Mouse (Mus musculus) embryonic facial prominence, embryonic 13.5 days (tissue): ENCODE results near the gene Klhl6. TPM values are rescaled to one million over a fixed set of nuclear protein-coding genes. Genes with fewer than 3 reads are reported as not detected.

Experiments
- ATAC-seq: fragments of 200-750 bp; cut with Nextera tagmentation; 2 replicates; pipeline ENCODE4 v1.8.0; 2017; ENCODE audit warnings: low read depth; ENCODE audit not compliant: insufficient number of reproducible peaks, insufficient read depth, low FRiP score, low TSS enrichment
- H3K27ac ChIP-seq: fragments of 300-500 bp; sonication (generic); 2 replicates; pipeline ENCODE4 v1.5.1; 2015; ENCODE audit warnings: moderate library complexity, mild to moderate bottlenecking, inconsistent platforms
- H3K27me3 ChIP-seq: fragments of 300-500 bp; sonication (generic); 2 replicates; pipeline ENCODE4 v1.6.1; 2015; ENCODE audit warnings: mild to moderate bottlenecking, inconsistent platforms
- H3K36me3 ChIP-seq: fragments of 300-500 bp; sonication (generic); 2 replicates; pipeline ENCODE4 v1.6.1; 2015; ENCODE audit warnings: mild to moderate bottlenecking, inconsistent platforms
- H3K4me1 ChIP-seq: fragments of 300-500 bp; sonication (generic); 2 replicates; pipeline ENCODE4 v1.6.1; 2015; ENCODE audit warnings: inconsistent platforms
- H3K4me2 ChIP-seq: fragments of 300-500 bp; sonication (generic); 2 replicates; pipeline ENCODE4 v1.6.1; 2015; ENCODE audit warnings: moderate library complexity, mild to moderate bottlenecking, inconsistent platforms
- H3K4me3 ChIP-seq: fragments of 300-500 bp; sonication (generic); 2 replicates; pipeline ENCODE4 v1.5.1; 2015; ENCODE audit warnings: mild to moderate bottlenecking, inconsistent platforms
- H3K9ac ChIP-seq: fragments of 300-500 bp; sonication (generic); 2 replicates; pipeline ENCODE4 v1.6.1; 2015; ENCODE audit warnings: mild to moderate bottlenecking, inconsistent platforms
- H3K9me3 ChIP-seq: fragments of 300-500 bp; sonication (generic); 2 replicates; pipeline ENCODE4 v1.6.1; 2016; ENCODE audit warnings: inconsistent platforms
- WGBS: fragments of 180-500 bp; shearing (Covaris S2); methylation state at CpG from one replicate; pipeline ENCODE4 v1.1.7; 2015; ENCODE audit warnings: mixed read lengths; 5-methylcytosine and 5-hydroxymethylcytosine counted together
- polyA plus RNA-seq: library from polyadenylated mRNA; unstranded; fragments of >200 nt; fragmentation: Nextera tagmentation; extraction: Ambion mirVana; gene quantifications from 2 replicates; pipeline ENCODE4 v1.2.1, GENCODE M21; 2015

Gene Klhl6
- polyA plus RNA-seq, 1 experiment from 2014 or later: 6.5 TPM

DNA sequence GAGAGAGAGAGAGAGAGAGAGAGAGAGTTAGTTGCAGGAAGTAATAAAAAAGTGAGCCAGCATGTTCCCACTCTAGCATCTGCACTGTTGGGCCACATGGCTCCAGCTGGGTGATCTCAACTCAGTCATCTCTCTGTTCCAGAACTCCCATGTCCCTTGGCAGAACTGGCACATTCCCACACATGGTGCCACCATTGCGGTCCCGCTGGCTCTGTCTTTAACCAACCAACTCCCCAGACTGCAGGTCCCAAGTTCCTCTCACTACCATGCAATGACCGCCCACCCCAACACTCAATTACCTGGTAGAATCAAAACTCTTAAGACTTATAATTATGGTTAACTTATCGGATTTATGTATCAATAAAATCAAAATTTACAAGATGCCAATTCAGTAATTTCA, 14.2 kb downstream of the Klhl6 start:
- ATAC-seq: no peak
- 90% methylated on average over 4 of the region's 4 CpGs for WGBS
- H3K9ac ChIP-seq: no peak overlapping the region
- no peaks in the 10 kb centered on the region for H3K4me1 ChIP-seq
- H3K4me3 ChIP-seq: no peak overlapping the region
- no peaks in the 10 kb centered on the region for H3K9me3 ChIP-seq
- H3K36me3 ChIP-seq: no peaks in the 10 kb centered on the region
- no peak overlapping the region for H3K4me2 ChIP-seq
- no peak overlapping the region for H3K27ac ChIP-seq
- H3K27me3 ChIP-seq: no peaks in the 10 kb centered on the region

DNA sequence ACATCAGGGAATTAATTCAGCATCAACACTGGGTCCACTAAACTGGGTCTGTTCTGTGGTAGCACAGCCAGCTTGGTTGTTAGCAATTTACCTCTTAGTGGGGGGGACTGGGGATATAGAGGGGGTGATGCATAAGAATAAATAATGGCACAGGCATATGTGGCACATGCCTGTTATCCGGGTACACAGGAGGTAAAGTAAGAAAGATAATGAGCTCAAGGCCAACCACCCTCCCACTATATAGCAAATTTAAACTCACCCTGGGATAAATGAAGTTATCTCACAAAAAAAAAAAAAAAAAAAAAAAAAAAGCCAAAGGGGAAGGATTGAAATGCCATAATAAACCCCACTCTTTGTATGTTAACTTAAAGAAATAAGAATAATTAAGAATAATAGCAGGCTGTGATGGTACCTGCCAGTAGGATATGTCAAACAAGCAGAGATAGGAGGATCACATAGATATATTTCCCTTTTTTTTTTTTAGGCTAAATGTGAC, 14.9 kb downstream of the Klhl6 start:
- Histone ChIP-seq H3K27ac (no peak overlapping the region), H3K4me3 (no peak overlapping the region), H3K36me3 (no peaks in the 10 kb centered on the region), H3K4me2 (no peak overlapping the region), H3K4me1 (no peaks in the 10 kb centered on the region), H3K9ac (no peak overlapping the region), H3K9me3 (no peaks in the 10 kb centered on the region), H3K27me3 (no peaks in the 10 kb centered on the region)
- WGBS: 85% methylated on average over 1 of the region's 1 CpGs
- ATAC-seq: no peak

DNA sequence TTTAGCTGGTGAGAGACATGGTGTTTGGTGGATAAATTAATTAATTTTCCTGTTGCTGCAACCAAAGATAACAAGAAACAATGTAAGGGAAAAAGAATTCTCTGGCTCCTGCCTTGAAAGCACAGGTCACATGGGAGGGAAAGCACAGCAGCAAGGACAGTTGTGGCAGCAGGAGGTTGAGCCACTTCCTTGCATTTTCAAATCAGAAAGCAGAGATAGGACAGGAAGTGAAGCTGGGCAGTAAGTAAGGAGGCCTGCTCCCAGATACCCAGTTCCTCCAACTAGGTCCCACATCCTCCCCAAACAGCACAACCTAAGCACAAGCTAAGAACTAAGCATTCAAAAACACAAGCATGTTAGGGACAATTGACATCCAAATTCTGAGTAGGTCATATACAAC, 15.9 kb downstream of the Klhl6 start:
- no peak overlapping the region for H3K27ac ChIP-seq
- no peak overlapping the region for H3K4me3 ChIP-seq
- no peak for ATAC-seq
- no peaks in the 10 kb centered on the region for H3K9me3 ChIP-seq
- no peak overlapping the region for H3K4me2 ChIP-seq
- H3K27me3 ChIP-seq: no peaks in the 10 kb centered on the region
- H3K4me1 ChIP-seq: no peaks in the 10 kb centered on the region
- H3K9ac ChIP-seq: no peak overlapping the region
- no peaks in the 10 kb centered on the region for H3K36me3 ChIP-seq

DNA sequence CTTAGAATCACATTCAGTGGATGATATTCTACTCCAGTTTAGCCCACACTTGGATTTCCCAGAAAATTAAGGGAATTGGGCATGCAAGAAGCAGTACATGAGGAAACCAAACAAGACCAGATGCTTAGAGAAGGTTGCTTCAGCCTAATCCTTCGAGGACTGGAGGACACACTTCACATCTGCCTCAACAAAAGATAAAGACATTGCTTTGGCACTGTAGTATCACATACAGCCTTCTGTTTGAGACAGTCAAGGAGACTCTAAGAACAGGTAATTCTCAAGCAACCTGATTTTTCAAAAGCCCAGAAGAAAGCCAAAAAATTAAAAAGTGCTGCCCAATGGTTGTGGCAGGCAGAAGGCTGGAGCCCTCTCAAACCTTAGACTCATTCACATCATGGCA, 16.4 kb downstream of the Klhl6 start:
- Histone ChIP-seq H3K4me2 (no peak overlapping the region), H3K4me1 (no peaks in the 10 kb centered on the region), H3K36me3 (no peaks in the 10 kb centered on the region), H3K27ac (no peak overlapping the region), H3K9me3 (no peaks in the 10 kb centered on the region), H3K4me3 (no peak overlapping the region), H3K9ac (no peak overlapping the region), H3K27me3 (no peaks in the 10 kb centered on the region)
- 76% methylated on average over 1 of the region's 1 CpGs for WGBS
- no peak for ATAC-seq

DNA sequence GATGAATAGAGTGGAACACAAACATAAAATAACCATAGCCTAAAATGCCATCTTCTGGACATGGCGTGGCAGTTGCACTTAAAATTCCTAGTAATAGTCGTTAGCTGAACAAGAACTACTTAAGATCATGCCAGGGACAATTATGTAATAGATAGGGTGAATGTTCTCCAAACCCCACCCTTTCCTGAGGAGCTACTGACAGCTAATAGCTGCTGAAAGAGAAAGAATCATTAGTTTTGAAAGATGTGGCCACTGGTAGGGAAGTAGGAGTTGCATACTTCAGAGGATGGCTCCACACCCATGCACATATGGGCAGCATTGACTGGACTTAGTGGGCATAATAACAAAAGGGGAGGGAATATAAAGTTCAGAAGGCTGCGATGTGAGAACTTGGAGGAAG, 19.9 kb downstream of the Klhl6 start:
- ATAC-seq: no peak
- H3K9ac ChIP-seq: no peak overlapping the region
- no peak overlapping the region for H3K4me3 ChIP-seq
- H3K36me3 ChIP-seq: no peaks in the 10 kb centered on the region
- no peaks in the 10 kb centered on the region for H3K4me1 ChIP-seq
- no peaks in the 10 kb centered on the region for H3K27me3 ChIP-seq
- WGBS: 83% methylated on average over 3 of the region's 3 CpGs
- H3K4me2 ChIP-seq: no peak overlapping the region
- no peaks in the 10 kb centered on the region for H3K9me3 ChIP-seq
- H3K27ac ChIP-seq: no peak overlapping the region

DNA sequence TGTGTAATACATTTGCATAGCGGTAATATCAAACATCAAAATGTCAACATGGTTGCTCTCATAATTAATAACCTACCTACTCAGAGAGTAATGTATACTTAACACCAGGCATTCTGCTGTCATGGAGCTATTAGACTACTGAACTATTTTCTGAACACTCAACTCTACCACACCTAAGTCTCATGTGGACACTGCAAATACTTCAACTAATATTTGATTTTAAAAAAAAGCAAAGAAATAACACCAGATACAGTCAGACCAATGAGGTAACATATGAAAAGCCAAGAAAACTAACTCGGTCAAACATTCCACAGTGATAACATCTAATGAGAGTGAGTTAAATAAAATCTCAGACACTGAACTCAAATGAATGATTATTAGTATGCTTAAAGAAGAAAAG, 21.8 kb downstream of the Klhl6 start:
- no peak for ATAC-seq

DNA sequence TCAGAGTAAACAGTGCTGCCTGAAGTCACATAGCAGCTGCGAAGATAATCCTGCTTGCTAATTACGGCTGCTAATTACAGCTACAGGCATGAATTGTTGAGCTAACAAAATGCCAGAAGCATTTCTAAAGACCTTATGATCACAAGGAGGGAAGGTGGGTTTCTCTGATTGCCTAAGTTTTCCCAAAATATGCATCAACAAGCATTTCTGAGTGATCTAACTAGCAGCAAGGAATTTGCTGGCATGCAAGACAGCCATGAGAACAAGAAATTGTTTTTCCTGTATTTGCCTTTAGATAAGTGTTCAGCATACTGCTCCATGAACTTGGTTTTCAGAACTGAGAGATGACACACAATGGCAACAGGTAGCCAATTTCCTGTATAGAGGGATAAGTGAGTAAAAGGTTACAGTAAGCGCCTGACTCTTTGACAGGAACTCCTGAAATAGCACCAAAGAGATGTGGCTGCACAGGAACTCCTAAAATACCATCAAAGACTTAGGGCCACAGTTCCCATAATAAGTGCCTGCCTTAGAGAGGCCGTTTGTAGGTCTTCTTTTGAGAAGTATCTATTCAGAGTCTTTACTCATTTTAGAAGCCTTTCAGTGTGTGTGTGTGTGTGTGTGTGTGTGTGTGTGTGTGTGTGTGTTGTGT, 22.3 kb downstream of the Klhl6 start:
- Histone ChIP-seq H3K4me2 (no peak overlapping the region), H3K9ac (no peak overlapping the region), H3K36me3 (no peaks in the 10 kb centered on the region), H3K9me3 (no peaks in the 10 kb centered on the region), H3K4me3 (no peak overlapping the region), H3K27ac (no peak overlapping the region), H3K4me1 (no peaks in the 10 kb centered on the region), H3K27me3 (no peaks in the 10 kb centered on the region)
- WGBS: 52% methylated on average over 4 of the region's 4 CpGs
- ATAC-seq: no peak

More for the DNA sequence above, 21.8 kb downstream of the Klhl6 start:
- no peak overlapping the region for H3K4me3 ChIP-seq
- no peaks in the 10 kb centered on the region for H3K9me3 ChIP-seq
- WGBS: 85% methylated on average over 2 of the region's 2 CpGs
- no peaks in the 10 kb centered on the region for H3K27me3 ChIP-seq
- H3K36me3 ChIP-seq: no peaks in the 10 kb centered on the region
- H3K27ac ChIP-seq: no peak overlapping the region
- no peak overlapping the region for H3K4me2 ChIP-seq
- H3K4me1 ChIP-seq: no peaks in the 10 kb centered on the region
- no peak overlapping the region for H3K9ac ChIP-seq

DNA sequence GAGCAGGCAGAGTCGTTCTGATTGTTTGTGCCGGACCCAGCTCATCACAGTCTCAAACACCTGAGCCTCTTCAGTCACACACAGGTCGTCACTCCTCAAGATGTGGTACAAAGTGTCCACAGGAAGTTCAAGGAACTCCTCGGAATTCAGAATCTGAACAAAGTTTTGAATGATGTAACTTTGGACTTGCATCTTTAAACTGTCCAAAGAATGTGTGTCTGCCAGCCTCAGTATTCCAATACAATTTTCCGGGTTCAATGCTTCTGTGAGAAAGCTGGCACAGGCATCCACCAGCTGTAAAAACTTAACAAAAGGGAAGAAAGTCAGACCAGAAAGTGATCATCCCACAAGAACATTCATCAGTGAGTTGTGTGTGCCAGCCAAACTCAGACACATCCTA, 25.8 kb downstream of the Klhl6 start:
- no peaks in the 10 kb centered on the region for H3K27me3 ChIP-seq
- no peak overlapping the region for H3K27ac ChIP-seq
- H3K9ac ChIP-seq: no peak overlapping the region
- no peaks in the 10 kb centered on the region for H3K36me3 ChIP-seq
- H3K9me3 ChIP-seq: no peaks in the 10 kb centered on the region
- WGBS: 84% methylated on average over 5 of the region's 5 CpGs
- no peak overlapping the region for H3K4me2 ChIP-seq
- no peaks in the 10 kb centered on the region for H3K4me1 ChIP-seq
- ATAC-seq: no peak
- no peak overlapping the region for H3K4me3 ChIP-seq

DNA sequence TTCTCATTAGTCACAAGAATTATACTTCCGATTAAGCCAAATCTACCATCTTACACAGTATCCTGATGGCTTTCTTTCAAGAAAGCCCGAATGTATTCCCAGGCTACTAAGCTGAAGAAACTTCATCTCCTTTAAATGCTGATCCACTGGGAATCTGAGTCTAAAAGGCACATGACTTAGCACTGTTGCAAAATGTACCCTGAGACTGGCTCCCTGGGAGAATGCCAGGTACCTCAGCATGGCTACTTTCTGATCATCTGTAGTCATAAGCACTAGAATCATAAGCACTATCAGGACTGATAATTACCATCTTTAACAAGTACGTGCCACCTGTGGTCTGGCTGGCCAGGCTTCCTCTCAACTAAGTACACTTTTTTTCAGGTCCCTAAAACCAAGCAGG, 35.5 kb downstream of the Klhl6 start:
- Histone ChIP-seq H3K9ac (no peak overlapping the region), H3K9me3 (no peaks in the 10 kb centered on the region), H3K4me3 (no peak overlapping the region), H3K27ac (no peak overlapping the region), H3K4me1 (peaks cover 10% of the 10 kb centered on the region; the same call in 1 of the 2 replicates), H3K27me3 (no peaks in the 10 kb centered on the region), H3K36me3 (no peaks in the 10 kb centered on the region), H3K4me2 (no peak overlapping the region)
- 86% methylated on average over 3 of the region's 3 CpGs for WGBS
- no peak for ATAC-seq

DNA sequence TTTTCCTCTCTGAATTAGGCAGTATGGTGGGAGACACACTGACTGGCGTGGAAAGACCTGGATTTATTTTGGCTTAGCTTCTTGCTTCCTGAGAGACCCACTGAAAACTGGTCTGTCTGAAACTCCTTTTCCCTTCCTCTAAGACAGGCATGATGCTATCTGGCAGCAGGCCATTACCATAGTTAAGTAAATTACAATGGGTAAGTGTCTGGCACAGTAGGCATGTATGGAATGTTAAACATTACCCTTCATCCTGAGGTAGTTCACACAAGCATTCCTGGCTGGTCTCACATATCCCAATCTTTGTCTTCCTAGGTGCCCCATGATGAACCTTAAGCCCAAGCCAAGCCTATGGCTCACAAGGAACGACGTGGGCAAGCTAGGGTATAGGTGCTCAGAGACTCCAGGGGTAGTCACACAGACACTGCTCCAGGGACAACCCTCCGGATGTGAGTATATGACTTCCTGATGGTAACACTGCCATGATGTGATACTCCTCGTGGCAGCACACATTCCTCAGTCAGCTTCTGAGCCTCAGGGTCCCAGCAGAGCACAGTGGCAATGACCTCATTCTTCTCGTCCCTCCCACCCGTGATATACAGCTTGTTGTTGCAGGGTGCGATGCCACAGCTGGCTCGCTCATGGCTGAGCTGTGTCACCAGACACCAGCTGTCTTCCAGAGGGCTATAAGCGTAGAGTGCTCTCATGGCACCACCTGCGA, 36.1 kb downstream of the Klhl6 start:
- H3K9ac ChIP-seq: no peak overlapping the region
- ATAC-seq: no peak
- H3K4me2 ChIP-seq: no peak overlapping the region
- H3K36me3 ChIP-seq: no peaks in the 10 kb centered on the region
- H3K9me3 ChIP-seq: no peaks in the 10 kb centered on the region
- H3K27ac ChIP-seq: 0 out of 2 replicates have a peak overlapping the region, but pooled peaks have one; percentile 22
- H3K4me3 ChIP-seq: no peak overlapping the region
- WGBS: 65% methylated on average over 11 of the region's 11 CpGs
- H3K27me3 ChIP-seq: no peaks in the 10 kb centered on the region
- peaks cover 10% of the 10 kb centered on the region; the same call in 1 of the 2 replicates for H3K4me1 ChIP-seq

DNA sequence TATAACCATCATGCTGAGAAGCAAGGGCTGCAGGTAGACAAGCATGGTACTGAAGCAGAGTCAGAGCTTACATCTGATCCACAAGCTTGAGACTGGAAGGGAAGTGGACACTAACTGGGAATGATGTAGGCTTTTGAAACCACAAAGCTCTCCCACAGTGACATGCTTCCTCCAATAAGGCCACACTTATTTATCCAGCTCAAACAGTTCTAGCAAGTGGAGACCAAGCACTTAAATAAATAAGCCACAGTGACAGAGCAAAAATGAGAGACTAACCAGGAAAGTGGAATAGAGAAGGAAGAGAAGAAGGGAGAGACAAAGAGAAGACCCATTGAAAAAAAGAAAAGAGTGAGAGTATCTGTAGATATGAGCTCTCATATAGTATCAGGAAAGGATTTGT, 62.0 kb downstream of the Klhl6 start:
- no peak overlapping the region for H3K4me3 ChIP-seq
- no peaks in the 10 kb centered on the region for H3K36me3 ChIP-seq
- ATAC-seq: no peak
- H3K4me2 ChIP-seq: no peak overlapping the region
- H3K27me3 ChIP-seq: no peaks in the 10 kb centered on the region
- H3K9ac ChIP-seq: no peak overlapping the region
- H3K4me1 ChIP-seq: no peaks in the 10 kb centered on the region
- H3K9me3 ChIP-seq: no peaks in the 10 kb centered on the region
- no peak overlapping the region for H3K27ac ChIP-seq

DNA sequence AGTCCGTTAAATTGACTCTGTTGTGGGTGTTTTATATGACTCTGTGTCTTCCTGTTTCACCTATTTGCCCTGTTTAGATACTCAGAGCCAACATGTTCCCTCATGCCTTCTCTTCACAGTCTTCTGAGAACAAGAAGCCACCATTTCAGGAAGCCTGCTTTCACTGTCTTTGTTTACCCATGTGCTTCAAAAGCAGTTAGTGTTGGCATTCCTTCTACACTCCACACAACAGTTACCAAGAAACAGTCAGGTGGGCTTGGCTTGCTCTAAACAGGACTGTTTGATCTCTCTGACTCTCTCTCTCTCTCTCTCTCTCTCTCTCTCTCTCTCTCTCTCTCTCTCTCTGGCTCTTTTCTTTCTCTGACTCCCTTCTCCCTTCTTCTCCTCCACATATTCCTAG, 64.6 kb downstream of the Klhl6 start:
- H3K27ac ChIP-seq: no peak overlapping the region
- H3K27me3 ChIP-seq: no peaks in the 10 kb centered on the region
- no peak for ATAC-seq

More for the DNA sequence above, 64.6 kb downstream of the Klhl6 start:
- Histone ChIP-seq H3K4me1 (no peaks in the 10 kb centered on the region), H3K36me3 (no peaks in the 10 kb centered on the region), H3K4me3 (no peak overlapping the region), H3K9ac (no peak overlapping the region), H3K4me2 (no peak overlapping the region), H3K9me3 (no peaks in the 10 kb centered on the region)
- 78% methylated on average over 1 of the region's 1 CpGs for WGBS
